Mouse (Mus musculus) ovary, adult 18-20 months (tissue): ENCODE data around the gene Cfap57.

Experiments
- DNase-seq: peaks from one replicate; pipeline ENCODE4 v3.0.0; 2022; ENCODE audit warnings: low spot score, mixed read lengths

Cfap57 gene

DNA sequence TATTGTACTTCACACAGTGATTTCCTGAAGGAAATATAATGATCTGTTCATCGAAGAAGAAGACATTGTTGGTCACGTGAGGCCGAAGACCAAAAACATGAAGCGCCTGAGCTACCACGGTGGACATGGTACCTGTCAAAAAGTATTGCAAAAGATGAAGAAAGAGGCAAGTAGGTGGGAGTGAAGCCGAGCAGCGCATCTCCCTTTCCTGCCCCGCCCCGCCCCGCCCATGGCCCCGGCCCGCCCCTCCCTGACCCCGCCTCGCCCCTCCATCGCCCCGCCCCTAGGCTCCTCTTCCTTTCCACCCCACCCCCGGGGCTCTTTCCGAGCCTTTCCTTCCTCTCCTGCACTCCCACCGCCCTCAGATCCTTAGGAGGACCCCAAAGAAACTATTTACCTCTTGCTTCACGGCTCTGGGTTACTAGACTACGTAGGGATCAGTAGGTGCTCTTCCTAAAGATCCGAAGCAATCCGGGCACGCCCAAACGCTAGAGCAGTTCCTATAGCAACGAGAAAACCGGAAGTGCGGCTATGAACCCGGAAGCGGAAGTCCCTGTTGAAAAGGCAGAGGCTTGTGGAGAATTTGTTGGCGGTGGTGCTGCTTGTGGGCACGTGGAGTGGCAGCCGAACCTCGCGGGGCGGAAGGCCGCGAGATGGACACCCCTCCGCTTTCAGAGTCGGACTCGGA is at the start of gene Cfap57, which contains the start of gene Ebna1bp2:
Gene Cfap57 (minus strand): TSS at position 499 of the 688 bp plus-strand sequence.
Gene Ebna1bp2 (plus strand): TSS at position 521 of the 688 bp plus-strand sequence.
- DNase-seq = peak; percentile 83

DNA sequence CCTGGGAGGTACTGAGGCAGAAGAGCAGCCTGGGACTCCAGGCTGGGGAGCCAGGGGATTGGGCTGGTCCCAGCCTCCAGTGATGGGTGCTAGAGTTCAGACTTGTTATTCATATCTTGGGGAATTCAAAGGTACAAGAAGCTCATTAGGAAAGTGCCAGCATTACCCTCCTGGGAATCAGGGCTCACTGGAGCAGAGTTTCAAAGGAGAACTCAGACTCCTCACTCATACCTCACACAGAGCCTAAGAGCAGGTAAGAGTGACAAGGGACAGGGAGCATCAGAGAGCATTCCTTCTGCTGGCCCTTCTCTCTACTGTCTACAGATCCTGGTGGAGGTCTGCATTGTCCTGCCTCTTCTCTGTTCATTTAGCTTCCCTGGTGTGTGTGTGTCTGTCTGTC is 38.1 kb upstream of the Cfap57 start, which contains the start of gene Olfr62:
Gene Olfr62 (plus strand): TSS at position 301 of the 400 bp plus-strand sequence.
- DNase-seq = no peak

- DNase-seq = no peak
These were observed 24.7 kb upstream of the Cfap57 start for GRCm38 (mm10) chr4:118645234-118645633.

DNA sequence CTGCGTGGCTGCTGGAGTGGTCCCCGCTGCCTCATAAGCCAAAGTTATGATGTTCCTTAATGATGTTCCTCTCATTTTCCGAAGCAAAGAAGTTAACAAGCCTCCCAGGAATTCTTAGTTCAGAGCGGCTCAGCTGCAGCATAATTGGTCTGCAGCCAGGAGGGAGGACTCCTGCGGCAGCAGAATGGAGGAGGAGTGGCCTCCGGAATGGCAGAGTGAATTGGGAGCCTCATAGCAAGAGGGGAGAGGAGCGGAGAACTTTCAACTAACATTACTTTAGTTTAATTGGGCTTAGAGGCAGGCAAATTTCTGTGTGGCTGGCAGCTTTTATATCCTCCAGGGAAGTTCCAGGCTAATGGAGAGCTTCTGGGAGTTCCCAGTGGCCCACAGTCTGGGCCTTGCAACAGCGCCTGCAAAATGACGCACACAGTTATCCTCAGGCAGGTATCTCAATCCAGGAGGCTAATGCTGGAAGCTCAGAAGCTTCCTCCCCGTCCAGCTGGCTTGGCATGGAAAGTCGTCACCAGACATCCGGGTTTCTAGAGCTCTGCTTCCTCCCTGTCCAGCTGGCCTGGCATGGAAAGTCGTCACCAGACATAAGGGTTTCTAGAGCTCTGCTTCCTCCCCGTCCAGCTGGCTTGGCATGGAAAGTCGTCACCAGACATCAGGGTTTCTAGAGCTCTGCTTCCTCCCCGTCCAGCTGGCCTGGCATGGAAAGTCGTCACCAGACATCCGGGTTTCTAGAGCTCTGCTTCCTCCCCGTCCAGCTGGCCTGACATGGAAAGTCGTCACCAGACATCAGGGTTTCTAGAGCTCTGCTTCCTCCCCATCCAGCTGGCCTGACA is 22.0 kb upstream of the Cfap57 start:
- no peak for DNase-seq

- no peak for DNase-seq
These were observed 9.7 kb upstream of the Cfap57 start for GRCm38 (mm10) chr4:118630261-118630660.

DNA sequence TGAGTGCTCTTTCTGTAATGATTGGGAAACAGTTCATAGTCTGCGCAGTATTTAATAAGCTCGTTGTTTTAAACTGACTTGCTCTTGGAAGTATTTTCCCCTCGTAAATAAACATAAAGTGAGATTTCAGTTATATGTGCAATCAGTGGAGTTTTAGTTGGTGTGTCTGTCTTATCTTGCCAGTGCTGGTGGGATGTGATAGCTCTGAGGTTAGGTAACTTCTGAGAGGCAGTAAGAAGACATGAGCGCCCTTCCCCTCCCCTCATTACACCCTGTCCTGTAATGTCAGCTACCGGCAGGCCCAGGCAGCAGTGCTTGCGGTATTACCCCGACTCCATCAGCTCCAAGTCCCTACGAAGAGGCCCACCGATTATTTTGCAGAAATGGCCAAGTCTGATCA is 1.2 kb upstream of the Cfap57 start:
- no peak for DNase-seq

DNA sequence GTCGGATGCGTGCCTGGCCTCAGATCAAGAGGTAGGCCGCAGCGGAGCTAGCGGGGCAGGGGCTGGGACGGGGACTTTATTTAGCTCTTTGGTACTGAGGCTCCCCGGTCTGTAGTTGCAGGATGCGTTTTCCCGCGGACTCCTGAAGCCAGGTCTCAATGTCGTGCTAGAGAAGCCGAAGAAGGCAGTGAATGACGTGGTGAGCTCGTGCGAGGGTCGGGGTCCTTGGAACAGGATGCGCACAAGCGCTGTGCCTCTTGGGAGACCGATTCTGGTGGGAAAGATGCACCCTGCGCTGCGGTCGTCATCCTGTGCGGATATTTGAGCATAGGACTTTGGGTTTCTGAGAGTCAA is 367 bp upstream of the Cfap57 start:
- DNase-seq = no peak

GRCm38 (mm10) chr4:118615412-118615811 is 5.2 kb downstream of the Cfap57 start:
- DNase-seq = no peak

DNA sequence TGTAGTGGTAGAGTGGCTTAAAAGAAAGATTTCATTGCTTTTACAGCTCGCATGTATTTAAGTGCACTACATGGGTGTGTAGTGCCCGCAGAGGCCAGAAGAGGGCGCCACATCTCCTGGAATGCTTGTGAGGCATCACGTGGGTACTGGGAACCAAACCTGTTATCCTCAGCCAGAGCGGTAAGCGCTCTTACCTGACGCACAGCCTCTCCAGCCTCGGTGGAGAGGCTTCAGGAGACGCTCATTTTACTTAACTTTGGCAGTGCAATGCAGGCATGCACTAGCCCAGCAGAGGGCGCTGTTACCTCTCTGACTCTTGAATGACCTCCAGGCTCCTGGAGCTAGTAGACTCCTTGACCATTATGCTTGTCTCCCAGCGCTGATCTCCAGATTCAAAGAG is 8.0 kb downstream of the Cfap57 start:
- DNase-seq = no peak

GRCm38 (mm10) chr4:118609836-118610235 is 10.7 kb downstream of the Cfap57 start:
- no peak for DNase-seq

- DNase-seq = no peak
These were observed 16.5 kb downstream of the Cfap57 start for GRCm38 (mm10) chr4:118604065-118604464.

DNA sequence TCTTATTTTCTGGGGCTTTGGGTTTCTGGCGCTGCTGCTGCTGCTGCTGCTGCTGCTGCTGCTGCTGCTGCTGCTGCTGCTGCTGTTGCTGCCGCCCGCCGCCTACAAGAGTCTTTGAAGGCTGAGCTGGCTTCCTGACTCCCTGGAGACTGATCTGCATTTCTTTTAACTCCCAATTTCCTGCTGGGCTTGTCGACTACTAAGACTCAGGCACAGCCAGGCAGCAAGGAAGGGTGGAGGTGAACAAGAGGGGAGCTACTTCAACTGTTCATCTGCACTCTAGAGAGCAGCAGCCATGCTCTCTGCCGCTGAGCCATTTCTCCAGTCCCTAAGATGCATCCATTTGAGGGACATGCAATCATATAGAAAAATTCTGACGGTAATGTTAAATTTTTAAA is 30.8 kb downstream of the Cfap57 start:
- DNase-seq = no peak

DNA sequence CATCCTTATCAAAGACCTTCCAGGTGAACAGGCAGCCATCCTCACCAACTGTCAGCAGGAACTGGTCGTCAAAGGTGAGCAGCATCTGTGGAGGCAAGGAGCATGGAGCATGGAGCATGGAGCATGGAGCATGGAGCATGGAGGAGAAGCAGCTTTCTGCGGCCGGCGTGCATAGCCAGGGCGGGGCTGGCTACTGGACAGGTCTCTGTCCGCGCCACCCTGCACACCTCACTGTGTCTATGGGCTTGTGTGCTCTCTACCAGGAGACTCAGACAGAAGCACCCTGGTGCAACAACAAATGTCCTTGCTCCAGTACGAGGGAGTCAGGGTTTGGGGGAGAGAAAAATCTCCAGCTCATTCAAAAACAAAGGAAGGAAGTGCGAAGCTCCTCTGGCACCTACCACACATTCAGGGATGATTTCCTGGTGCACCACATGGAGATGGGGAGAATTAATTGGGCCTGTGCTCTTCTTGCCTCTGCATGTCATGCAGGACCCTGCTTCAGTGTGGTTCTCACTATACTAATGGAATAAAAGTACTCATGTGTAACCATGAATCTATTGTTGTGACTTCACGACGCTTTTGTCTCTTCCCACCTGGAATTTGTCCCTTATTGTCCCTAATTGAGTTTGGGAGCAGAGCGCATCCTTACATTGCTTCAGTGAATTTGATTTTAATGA is 31.4 kb downstream of the Cfap57 start:
- DNase-seq = no peak

GRCm38 (mm10) chr4:118582629-118583028 is 37.9 kb downstream of the Cfap57 start:
- DNase-seq = no peak

GRCm38 (mm10) chr4:118581508-118581907 is 39.1 kb downstream of the Cfap57 start:
- no peak for DNase-seq

DNA sequence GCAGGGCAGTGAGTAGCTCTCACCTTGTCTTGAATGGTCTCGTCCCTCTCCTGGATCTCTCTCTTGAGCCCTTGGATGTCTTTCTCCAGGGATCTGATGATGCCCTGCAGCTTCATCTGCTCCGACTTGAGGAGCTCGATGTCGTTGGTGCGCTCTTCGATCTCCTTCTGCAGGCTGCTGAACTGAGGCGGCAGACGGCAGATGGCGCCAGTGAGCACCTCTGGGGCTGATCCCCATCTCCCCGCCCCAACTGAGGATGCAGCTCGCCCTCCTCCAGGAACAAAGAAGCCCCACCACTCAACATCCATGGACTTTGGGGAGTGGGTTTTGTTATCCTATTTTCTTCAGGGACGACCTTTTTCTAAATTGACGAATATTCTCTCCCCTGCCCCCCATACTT is 41.3 kb downstream of the Cfap57 start:
- DNase-seq = no peak

- DNase-seq = peak; percentile 25
These were observed 44.5 kb downstream of the Cfap57 start for GRCm38 (mm10) chr4:118576097-118576496.

DNA sequence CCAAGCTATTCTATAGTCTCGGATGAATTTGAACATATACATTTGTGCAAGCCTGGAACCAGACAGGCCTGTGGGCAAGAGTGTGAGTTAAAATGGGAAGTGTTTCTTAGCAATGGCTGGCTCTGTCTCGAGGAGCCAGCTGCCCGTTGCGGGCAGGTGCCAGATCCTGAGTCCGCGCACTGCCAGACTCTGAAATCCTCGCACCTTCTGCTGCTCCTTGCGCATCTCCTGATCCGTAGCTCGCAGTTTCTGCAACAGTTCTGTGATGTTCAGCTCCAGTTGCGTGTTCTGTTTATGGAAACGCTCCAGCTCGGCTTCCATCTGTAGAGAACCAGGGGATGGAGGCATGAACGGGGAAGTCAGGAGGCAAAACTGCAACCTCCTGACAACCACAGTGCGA is 49.1 kb downstream of the Cfap57 start:
- no peak for DNase-seq

GRCm38 (mm10) chr4:118569320-118569719 is 51.3 kb downstream of the Cfap57 start:
- no peak for DNase-seq

- no peak for DNase-seq
These were observed 51.9 kb downstream of the Cfap57 start for GRCm38 (mm10) chr4:118568709-118569108.

DNA sequence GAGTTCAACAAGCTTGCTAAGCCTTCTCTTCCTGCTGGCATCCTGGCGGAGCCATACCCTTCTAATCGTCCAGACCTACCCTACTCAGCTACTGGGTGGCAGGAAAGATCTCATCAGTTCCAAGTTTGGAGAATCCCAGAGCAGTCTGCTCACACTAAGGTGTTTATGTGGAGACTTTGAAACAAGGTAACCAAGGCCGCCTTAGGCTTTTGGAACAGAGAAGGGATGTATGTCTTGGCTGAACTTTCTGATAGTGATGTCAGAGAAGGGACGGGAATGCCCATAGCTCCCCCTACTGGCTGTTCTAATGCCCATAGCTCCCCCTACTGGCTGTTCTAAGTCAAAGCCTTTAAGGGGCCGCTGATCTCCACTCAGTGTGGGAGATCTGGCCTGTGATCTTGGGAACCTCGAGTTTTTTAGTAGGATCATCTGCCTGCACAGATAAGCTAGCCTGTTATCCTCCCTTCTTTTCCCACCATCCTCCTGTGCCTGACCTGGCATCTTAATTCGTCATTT is 54.4 kb downstream of the Cfap57 start:
- no peak for DNase-seq

DNA sequence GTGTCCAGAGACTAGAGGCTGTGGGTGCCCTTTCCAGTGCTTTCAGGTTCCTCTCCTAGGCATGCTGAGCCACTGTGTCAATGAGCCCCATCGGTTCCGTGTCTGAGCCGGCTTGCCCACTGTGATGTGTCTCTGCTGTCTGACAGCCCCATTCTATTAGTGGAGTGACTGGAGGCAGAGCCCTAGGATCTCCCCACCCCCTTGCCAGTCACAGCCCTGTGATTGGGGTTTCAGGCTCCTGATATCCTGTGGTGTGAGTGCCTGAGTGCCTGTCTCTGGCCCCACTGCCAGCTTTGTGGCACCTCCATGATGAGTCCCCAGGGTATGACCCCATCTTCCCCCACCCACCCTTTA is 55.7 kb downstream of the Cfap57 start:
- no peak for DNase-seq
